Mouse (Mus musculus): ENCODE results near the gene Jsrp1.

Jsrp1 gene

DNA sequence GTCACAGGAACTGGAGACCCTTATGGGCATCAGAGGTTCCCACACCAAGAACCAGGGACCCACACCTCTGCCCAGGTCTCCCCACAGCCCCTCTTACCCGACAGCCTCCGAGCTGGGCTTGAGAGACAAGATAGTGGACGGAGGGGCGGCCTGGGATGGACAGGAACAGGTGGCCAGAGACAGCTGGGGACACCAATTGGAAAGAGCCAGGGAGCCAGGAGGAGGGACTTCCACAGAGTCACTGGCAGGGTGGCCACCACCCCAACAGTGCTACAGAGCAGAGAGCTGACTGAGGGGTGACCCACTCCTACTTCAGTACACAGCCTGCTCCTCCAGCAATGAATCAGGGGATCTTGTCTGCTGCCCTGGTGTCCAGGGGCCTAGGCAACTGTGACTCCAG, at the start of gene Jsrp1:
TSS of gene Jsrp1 (minus strand) at position 133 of the 400 bp plus-strand sequence.
- in situ Hi-C loops (cut with MboI, MseI) = loop anchor here in 1 of 2 experiments (5.0 kb wide), 2 partner anchors 64 to 179 kb away; no protein-coding TSS in a partner anchor

DNA sequence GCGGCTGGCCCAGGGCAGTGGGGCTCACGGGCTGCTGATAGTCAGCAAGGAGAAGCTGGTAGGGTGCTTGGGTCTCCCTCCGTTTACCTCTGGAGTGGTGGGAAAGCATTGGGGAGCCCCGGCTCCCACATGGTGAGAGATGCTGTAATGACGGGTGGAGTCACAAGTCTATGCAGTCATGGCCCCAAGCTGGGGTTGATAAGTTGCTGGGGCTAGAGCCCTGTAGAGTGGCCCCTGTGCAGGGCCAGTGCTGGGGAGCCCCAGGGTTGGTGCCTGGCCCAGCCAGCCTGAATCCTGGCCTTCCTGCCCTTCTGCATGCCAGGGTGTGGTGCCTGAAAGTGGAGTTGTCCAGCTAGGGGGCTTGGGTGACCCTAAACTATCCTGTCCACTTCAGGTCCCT, 49.0 kb upstream of the Jsrp1 start:
- in situ Hi-C loops (cut with MboI, MseI) = no loop called here

GRCm38 (mm10) chr10:80858350-80858935, 45.1 kb upstream of the Jsrp1 start:
- in situ Hi-C loops (cut with MboI, MseI) = no loop called here

GRCm38 (mm10) chr10:80857848-80858247, 44.5 kb upstream of the Jsrp1 start:
- in situ Hi-C loops (cut with MboI, MseI) = no loop called here

- in situ Hi-C loops (cut with MboI, MseI) = no loop called here
Observed at GRCm38 (mm10) chr10:80857386-80857785, 44.1 kb upstream of the Jsrp1 start.

- in situ Hi-C loops (cut with MboI, MseI) = no loop called here
Observed at GRCm38 (mm10) chr10:80856908-80857307, 43.6 kb upstream of the Jsrp1 start.

- in situ Hi-C loops (cut with MboI, MseI) = no loop called here
Observed at GRCm38 (mm10) chr10:80856267-80856666, 43.0 kb upstream of the Jsrp1 start.

DNA sequence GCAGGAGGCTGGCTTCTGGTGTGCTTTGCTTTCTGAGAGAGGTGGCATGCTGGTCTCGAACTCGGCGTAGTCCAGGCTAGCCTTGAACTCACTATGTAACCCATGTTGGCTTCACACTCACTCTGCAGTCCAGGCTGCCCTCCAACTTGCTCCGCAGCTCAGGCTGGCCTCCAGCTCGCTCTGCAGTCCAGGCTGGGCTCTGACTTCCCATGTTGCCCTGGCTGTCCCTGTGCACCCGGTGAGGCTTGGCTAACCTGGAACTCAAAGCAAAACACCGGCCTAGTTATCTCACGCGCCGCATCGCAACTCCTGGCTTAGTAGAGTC, 42.4 kb upstream of the Jsrp1 start:
- in situ Hi-C loops (cut with MboI, MseI) = no loop called here

- in situ Hi-C loops (cut with MboI, MseI) = no loop called here
Observed at GRCm38 (mm10) chr10:80854913-80855748, 41.8 kb upstream of the Jsrp1 start, which contains the start of the genes Lsm7 and Sppl2b. Gene Lsm7, minus strand, starts transcription at chr10:80855209. Gene Sppl2b, plus strand, starts transcription at chr10:80855275.

DNA sequence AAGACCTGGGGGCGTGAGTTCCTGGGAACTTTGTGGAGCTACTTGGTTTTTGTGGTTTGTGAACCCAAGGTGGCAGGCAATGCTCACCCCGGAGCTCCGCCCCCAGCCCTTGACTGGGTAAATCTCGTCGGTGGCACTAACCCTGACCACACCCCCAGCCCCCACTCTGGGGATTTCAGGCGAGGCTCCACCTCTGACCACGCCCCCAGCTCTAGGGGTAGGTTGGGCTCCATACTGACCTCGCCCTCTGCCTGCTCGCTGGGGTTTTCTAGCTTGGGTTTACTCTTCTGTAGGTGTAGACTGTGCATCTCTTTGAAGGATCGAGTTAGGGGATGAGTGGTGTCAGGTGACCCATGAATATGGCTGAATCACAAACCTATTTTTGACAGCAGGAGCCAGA, 35.3 kb upstream of the Jsrp1 start:
- in situ Hi-C loops (cut with MboI, MseI) = no loop called here

DNA sequence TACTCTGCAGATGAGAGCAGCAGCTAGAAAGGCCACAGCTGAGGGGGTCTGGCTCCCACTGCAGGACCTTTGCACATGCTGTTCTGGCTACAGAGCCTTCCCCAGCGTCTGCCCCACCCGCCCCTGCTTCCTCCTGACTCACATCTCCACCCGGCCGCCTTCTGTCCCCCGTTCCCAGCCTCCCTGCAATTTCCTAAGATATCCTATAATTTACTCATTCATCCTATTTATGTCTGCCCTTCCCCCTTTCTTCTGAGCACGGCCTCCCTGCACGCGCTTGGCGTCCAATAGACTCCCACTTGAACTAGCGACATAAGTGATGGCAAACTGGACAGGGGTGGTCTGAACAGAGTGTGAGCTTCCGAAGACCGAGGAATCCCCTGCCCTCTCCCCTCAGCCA, 32.4 kb upstream of the Jsrp1 start:
- in situ Hi-C loops (cut with MboI, MseI) = no loop called here

- in situ Hi-C loops (cut with MboI, MseI) = no loop called here
Observed at GRCm38 (mm10) chr10:80845055-80845693, 31.9 kb upstream of the Jsrp1 start.

- in situ Hi-C loops (cut with MboI, MseI) = no loop called here
Observed at GRCm38 (mm10) chr10:80843931-80844547, 30.7 kb upstream of the Jsrp1 start, which contains the start of gene Lingo3. Gene Lingo3, minus strand, starts transcription at chr10:80844039.

GRCm38 (mm10) chr10:80843087-80843930, 30.0 kb upstream of the Jsrp1 start:
- in situ Hi-C loops (cut with MboI, MseI) = no loop called here

DNA sequence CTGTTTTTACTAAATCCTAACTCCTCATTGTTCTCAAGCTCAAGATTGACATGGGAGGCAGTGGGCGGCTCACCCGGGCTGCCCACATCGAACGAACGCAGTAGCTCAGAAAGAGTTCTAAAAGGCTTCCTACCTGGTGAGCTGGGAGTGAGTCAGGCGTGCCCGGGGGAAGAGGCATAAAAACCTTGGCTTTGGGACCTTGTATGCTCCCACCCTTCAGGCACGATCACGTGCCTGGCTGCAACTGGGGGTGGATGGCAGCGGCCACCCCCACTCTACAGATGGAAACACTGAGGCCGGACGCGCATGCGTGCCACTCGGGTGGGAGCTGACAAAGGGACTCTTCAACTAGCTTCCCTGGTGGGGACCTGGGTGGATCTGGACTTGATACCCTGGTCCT, 29.0 kb upstream of the Jsrp1 start:
- in situ Hi-C loops (cut with MboI, MseI) = no loop called here

DNA sequence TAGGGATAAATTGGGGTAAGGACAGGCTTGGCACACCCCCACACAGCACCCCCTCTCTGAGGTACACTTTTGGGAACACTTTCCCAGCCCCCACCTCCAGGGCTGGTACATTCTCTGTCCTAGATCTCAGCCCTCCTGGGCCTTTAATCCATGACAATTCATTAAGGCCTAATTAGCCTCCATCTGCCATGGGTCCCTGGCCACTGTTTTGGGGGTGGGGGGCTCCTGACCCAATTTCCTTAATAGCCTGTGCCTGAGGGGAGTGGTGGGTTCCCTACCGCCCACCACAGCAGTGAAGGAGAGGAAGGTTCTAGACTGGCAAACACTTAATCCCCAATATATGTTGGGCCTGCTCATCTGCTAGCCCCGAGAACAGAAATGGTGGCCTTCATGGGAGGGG, 28.4 kb upstream of the Jsrp1 start:
- in situ Hi-C loops (cut with MboI, MseI) = no loop called here

DNA sequence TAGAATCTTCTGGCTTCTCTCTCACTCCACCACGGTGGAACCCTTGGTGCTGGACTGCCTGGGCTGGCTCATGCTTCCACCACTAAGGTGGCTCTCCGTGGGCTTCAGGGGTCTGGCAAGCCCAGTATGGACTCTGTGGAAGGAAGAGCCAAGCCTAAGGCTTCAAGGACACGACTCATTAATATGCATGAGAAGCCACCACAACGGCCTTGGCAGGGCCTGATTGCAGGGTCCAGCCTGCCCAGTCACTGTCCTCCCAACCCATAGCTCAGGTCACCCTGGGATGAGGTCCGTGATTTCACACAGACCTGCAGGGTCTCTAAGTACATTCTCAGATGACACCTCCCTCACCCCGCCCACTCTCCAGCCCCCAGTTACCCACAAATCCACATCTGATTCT, 26.6 kb upstream of the Jsrp1 start:
- in situ Hi-C loops (cut with MboI, MseI) = loop anchor here in 1 of 2 experiments (5.0 kb wide), 1 partner anchor 37 kb away; no protein-coding TSS in a partner anchor

DNA sequence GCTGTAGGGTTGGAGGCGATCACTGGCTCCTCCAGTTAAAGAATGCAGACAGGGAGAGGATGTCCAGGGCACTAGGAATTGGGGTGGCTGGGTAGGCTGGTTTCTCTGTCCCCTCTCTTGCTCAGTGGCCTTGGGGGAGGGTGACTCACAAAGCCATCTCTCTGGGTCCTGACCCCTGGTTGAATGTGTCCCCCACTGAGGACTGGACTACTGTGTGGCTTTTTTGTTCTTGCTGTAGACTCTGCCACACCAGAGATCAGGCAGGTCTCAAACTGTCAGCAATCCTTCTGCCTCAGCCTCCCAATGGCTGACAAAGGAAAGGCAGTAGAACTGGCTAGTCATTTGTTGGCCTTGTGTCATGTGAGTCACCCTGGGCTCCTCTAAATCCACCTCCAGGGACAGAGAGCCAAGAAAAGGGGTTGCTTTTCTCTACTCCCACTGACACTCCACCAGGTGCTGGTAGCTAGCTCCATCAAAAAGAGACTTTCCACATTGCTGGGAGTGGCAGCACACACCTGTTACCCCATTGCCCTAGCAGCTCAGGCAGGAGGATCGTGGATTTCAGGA, 25.1 kb upstream of the Jsrp1 start:
- in situ Hi-C loops (cut with MboI, MseI) = loop anchor here in 1 of 2 experiments (5.0 kb wide), 1 partner anchor 39 kb away; no protein-coding TSS in a partner anchor

DNA sequence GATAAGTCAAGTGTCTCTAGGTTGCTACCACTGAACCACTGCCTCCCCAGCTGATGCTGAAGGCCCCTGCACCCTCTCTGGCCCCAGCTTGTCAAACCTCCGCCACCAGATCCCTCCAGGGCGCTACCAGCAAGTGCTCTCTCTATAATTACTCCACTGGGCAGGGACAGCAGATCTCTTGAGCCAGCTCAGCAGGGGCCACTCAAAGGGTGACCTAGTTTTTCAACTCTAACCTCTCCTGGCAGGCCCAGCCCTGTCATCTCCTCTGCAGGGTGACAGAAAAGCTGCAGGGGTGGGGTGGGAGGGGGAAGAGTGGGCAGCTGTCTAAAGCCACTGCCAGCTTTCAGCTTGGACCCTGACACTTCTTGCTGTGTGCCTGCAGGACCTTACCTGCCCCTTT, 24.5 kb upstream of the Jsrp1 start:
- in situ Hi-C loops (cut with MboI, MseI) = loop anchor here in 1 of 2 experiments (5.0 kb wide), 1 partner anchor 39 kb away; no protein-coding TSS in a partner anchor

DNA sequence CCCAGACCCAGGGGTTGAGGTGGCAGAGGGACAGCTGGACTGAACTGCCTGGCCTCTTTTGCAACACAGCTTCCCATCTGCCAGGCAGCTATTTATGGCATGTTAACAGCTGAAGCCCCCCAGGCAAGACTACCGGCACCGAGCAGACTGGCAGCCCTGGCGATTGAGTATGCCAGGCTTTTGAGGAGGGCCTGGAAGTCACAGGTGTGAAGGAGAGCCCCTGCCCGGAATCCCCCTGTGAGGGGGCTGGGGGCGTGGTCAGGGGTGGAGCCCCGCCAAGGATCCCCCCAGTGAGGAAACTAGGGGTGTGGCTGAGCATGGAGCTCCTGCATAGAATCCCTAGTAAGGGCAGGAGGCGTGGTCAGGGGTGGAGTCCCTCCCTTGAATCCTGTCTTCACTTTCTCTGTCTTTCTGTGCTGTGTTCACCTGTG, 23.7 kb upstream of the Jsrp1 start:
- in situ Hi-C loops (cut with MboI, MseI) = loop anchor here in 1 of 2 experiments (5.0 kb wide), 1 partner anchor 40 kb away; no protein-coding TSS in a partner anchor
